Mouse (Mus musculus) ES-E14 (cell line): ENCODE data around the gene Prkaa1.

Experiments
- HCFC1 ChIP-seq: IDR thresholded peaks from 2 replicates; pipeline ENCODE4 v1.6.1; 2012; ENCODE audit warnings: low read length, inconsistent platforms, borderline replicate concordance; ENCODE audit not compliant: insufficient read depth
- ZNF384 ChIP-seq: IDR thresholded peaks from 2 replicates; pipeline ENCODE4 v1.6.1; 2012; ENCODE audit warnings: low read depth, low read length, inconsistent platforms

DNA sequence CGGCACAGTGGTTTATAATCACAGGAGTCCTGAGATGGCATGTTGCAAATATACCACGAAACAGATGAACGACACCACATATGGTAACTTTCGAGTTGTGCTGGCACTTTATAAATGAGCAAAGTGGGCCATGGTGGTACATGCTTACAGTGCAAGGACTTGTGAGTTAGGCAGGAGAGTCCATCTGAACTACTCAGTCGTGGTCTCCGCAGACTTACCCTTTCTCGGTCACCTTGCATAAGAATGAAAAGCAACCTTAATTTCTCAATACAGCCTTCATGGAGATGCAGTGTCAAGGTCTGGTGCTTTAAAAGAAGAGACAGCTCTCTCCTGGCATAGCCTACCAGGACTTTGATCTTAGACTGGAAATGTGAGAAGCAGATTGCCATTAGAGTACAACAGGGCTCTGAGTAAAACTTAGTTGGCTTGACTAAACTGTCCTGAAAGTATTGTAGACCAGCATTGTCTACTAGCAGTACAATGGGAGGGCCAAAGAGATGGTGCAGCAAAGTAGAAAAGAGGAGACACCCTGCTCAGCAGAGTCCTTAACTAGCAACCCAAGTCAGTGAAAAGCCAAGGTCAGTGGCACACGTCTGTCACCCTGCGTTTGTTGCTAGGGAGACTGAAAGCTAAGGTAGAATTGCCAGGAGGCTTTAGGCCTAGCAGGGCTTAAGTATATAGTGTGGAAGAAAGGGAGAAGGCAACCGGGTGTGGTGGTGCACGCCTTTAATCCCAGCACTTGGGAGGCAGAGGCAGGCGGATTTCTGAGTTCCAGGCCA lies 21.9 kb upstream of the Prkaa1 start:
- TF ChIP-seq ZNF384 = no peak
- no peak for TF ChIP-seq HCFC1
